Mouse (Mus musculus): ENCODE results near the gene Rnf149.

- no peak for TF ChIP-seq CTCF (IDR thresholded peaks at IDR 0.05; ENCODE audit: borderline replicate concordance, control insufficient read depth, extremely low read depth, insufficient read depth, low read length, poor library complexity)
- no peak for TF ChIP-seq POLR2A (IDR thresholded peaks at IDR 0.05; ENCODE audit: control insufficient read depth, extremely low read depth, insufficient read depth, low read length, poor library complexity)
These were observed 8.2 kb upstream of the Rnf149 start for GRCm38 (mm10) chr1:39585416-39585815.
